Mouse (Mus musculus): Measurements from ENCODE around the gene Bbs10.

GRCm38 (mm10) chr10:111257358-111257757 is 41.1 kb upstream of the Bbs10 start:
- no peak for TF ChIP-seq CTCF (IDR thresholded peaks at IDR 0.05; ENCODE audit: control insufficient read depth, insufficient read depth, insufficient replicate concordance, low read depth, low read length)
- TF ChIP-seq POLR2A (IDR thresholded peaks at IDR 0.05; ENCODE audit: control insufficient read depth, low read depth, low read length): no peak
